Mouse (Mus musculus) intestine, embryonic 14.5 days (tissue): ENCODE measurements around the gene Erich3. TPM values are rescaled to one million over a fixed set of nuclear protein-coding genes. Genes with fewer than 3 reads are reported as not detected.
A peak's percentile ranks its signal among the peaks of the same experiment; 100 is the strongest.

ENCODE experiments used
- ATAC-seq: fragments of 200-750 bp; cut with Nextera tagmentation; replicated peaks from 2 replicates; pipeline ENCODE4 v1.8.0; 2017; ENCODE audit warnings: low read depth, moderate number of reproducible peaks, moderate TSS enrichment, moderate library complexity; ENCODE audit not compliant: low FRiP score, low TSS enrichment
- DNase-seq: peaks from one replicate; pipeline ENCODE4 v3.0.0-alpha.2; 2018; ENCODE audit warnings: low spot score
- H3K27ac ChIP-seq: fragments of 300-500 bp; sonication (generic); 2 replicates; pipeline ENCODE4 v1.5.1; 2014; ENCODE audit warnings: low read depth, mild to moderate bottlenecking, control low read depth
- H3K27me3 ChIP-seq: fragments of 300-500 bp; sonication (generic); replicated peaks from 2 replicates; pipeline ENCODE4 v1.6.1; 2014; ENCODE audit warnings: low read length, control low read depth; ENCODE audit not compliant: control insufficient read depth, insufficient read depth
- H3K36me3 ChIP-seq: fragments of 300-500 bp; sonication (generic); 2 replicates; pipeline ENCODE4 v1.6.1; 2014; ENCODE audit warnings: low read length, control low read depth; ENCODE audit not compliant: control insufficient read depth, insufficient read depth
- H3K4me1 ChIP-seq: fragments of 300-500 bp; sonication (generic); replicated peaks from 2 replicates; pipeline ENCODE4 v1.6.1; 2014; ENCODE audit warnings: low read length, control low read depth, mixed read lengths; ENCODE audit not compliant: control insufficient read depth, insufficient read depth
- H3K4me2 ChIP-seq: fragments of 300-500 bp; sonication (generic); 2 replicates; pipeline ENCODE4 v1.6.1; 2014; ENCODE audit warnings: low read length
- H3K4me3 ChIP-seq: fragments of 300-500 bp; sonication (generic); 2 replicates; pipeline ENCODE4 v1.5.1; 2014; ENCODE audit warnings: low read depth, low read length, control low read depth, mixed read lengths
- H3K9ac ChIP-seq: fragments of 300-500 bp; sonication (generic); 2 replicates; pipeline ENCODE4 v1.6.1; 2014; ENCODE audit warnings: mild to moderate bottlenecking, low read length
- H3K9me3 ChIP-seq: fragments of 300-500 bp; sonication (generic); 2 replicates; pipeline ENCODE4 v1.6.1; 2016; ENCODE audit warnings: low read length, control low read depth; ENCODE audit not compliant: control insufficient read depth
- WGBS: fragments of 180-500 bp; shearing (Covaris S2); extraction: QIAGEN DNeasy Blood & Tissue Kit; methylation state at CpG from one replicate; pipeline ENCODE4 v1.1.7; 2014; 5-methylcytosine and 5-hydroxymethylcytosine counted together
- polyA plus RNA-seq: library from polyadenylated mRNA; unstranded; fragments of >200 nt; fragmentation: Nextera tagmentation; extraction: Ambion mirVana; gene quantifications from 2 replicates; pipeline ENCODE4 v1.2.1, GENCODE M21; 2014

Gene Erich3
- polyA plus RNA-seq, 1 experiment from 2014 or later: 0.09 TPM

DNA sequence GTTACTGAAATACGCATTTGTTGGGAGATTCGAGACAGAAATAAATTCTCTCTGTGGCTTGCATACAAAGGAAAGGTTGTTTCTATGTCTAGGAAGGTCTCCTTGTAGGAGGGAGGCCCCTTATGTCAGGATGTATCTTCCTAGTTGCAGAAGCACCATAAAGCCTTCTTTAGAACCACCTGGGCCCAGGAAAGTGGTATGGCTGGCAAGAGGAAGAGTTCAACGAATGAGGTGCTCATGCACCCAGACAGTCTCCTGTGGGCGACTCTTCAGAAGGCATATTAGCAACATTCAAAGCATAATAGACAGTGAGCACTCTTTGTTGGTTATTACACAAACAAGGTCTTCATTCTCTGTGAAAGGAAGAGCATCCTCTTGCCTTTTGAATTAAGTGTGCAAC lies 977 bp downstream of the Erich3 start:
- ATAC-seq: no peak
- no peak overlapping the region for H3K4me3 ChIP-seq

DNA sequence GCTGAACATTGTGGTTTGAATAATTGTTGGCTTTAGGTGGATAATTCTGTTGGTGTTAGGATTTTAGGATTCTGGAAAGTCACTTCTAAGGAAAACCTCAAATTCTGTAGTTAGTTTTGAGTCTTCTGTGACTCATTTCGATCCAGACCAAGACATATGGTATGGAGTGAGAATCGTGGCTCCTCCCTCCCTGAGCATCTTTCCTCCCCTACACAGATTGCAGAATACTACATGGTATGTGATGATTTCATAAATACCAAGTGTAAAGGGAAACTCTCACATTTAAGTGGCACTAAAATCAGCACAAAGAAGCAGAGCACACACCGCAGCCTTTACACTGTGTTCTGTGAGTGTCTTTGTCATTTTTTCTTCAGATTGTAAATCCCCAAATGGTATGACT lies 4.8 kb downstream of the Erich3 start:
- H3K27ac ChIP-seq: no peak overlapping the region
- 88% methylated on average over 3 of the region's 3 CpGs for WGBS
- 0 out of 2 replicates have a peak, but pooled peaks cover 4% of the 10 kb centered on the region for H3K4me1 ChIP-seq
- H3K4me2 ChIP-seq: no peak overlapping the region
- DNase-seq (peak; percentile 6), ATAC-seq (no peak)
- H3K9ac ChIP-seq: no peak overlapping the region
- no peaks in the 10 kb centered on the region for H3K36me3 ChIP-seq
- no peaks in the 10 kb centered on the region for H3K9me3 ChIP-seq
- H3K27me3 ChIP-seq: peaks cover 26% of the 10 kb centered on the region
- H3K4me3 ChIP-seq: no peak overlapping the region

More for the DNA sequence above, 977 bp downstream of the Erich3 start:
- no peaks in the 10 kb centered on the region for H3K36me3 ChIP-seq
- H3K27ac ChIP-seq: no peak overlapping the region
- peaks cover 36% of the 10 kb centered on the region for H3K27me3 ChIP-seq
- H3K9ac ChIP-seq: no peak overlapping the region
- 32% methylated on average over 4 of the region's 4 CpGs for WGBS
- no peaks in the 10 kb centered on the region for H3K9me3 ChIP-seq
- H3K4me1 ChIP-seq: 0 out of 2 replicates have a peak, but pooled peaks cover 4% of the 10 kb centered on the region
- peak overlapping the region; percentile 57 for H3K4me2 ChIP-seq
- DNase-seq: peak; percentile 48

DNA sequence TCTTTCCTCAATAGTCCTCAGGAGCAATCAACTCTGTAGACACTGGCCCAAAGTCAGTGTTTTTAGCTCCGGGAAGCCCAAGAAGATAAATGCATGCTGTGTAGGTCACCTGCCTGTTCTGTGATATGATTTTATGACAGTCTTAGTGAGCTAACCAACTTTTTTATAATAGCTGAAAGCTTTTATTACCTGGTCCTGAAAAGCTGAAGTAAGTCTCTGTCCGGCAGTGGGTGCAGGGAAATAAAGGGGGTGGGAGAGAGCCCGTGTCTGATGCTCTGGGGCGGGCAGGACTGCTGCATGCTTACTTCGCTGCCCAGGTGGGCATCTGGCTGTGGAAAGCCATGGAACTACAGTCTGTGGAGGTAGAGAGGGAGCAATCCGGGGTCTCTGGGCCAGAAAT lies 6.9 kb downstream of the Erich3 start:
- no peak overlapping the region for H3K4me2 ChIP-seq
- peak; percentile 59; the same call in 1 of the 2 replicates for ATAC-seq

DNA sequence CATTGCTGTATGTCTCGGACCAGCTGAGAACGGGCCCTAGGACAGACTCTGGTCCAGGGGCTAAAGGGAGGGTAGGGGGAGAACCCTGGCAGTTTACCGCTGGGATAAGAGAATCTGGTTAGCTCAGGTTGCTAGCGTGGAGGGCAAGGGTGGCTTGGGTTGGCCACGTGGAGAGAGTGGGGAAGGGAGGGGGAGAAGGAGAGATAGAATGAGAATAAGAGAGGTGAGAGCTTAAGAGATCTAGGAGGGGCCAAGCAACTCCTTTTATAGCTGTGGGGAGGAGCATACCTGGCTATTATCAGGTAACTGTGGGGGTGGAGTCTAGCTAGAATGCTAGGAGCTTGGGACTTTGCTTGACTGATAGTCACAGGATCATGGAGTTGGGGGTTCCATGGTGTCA lies 7.4 kb downstream of the Erich3 start:
- Histone ChIP-seq H3K9ac (no peak overlapping the region), H3K4me2 (no peak overlapping the region), H3K36me3 (no peaks in the 10 kb centered on the region), H3K27me3 (0 out of 2 replicates have a peak, but pooled peaks cover 1% of the 10 kb centered on the region), H3K9me3 (no peaks in the 10 kb centered on the region), H3K4me1 (no peaks in the 10 kb centered on the region), H3K27ac (no peak overlapping the region), H3K4me3 (no peak overlapping the region)
- DNase-seq: no peak
- WGBS: 61% methylated on average over 5 of the region's 5 CpGs
- peak; percentile 64; the same call in 1 of the 2 replicates for ATAC-seq

More for the DNA sequence above, 6.9 kb downstream of the Erich3 start:
- Histone ChIP-seq H3K27me3 (peaks cover 5% of the 10 kb centered on the region; the same call in 1 of the 2 replicates), H3K27ac (no peak overlapping the region), H3K4me1 (no peaks in the 10 kb centered on the region), H3K9ac (no peak overlapping the region), H3K36me3 (no peaks in the 10 kb centered on the region), H3K4me3 (no peak overlapping the region), H3K9me3 (no peaks in the 10 kb centered on the region)
- WGBS: 74% methylated on average over 6 of the region's 6 CpGs
- peak; percentile 49 for DNase-seq

DNA sequence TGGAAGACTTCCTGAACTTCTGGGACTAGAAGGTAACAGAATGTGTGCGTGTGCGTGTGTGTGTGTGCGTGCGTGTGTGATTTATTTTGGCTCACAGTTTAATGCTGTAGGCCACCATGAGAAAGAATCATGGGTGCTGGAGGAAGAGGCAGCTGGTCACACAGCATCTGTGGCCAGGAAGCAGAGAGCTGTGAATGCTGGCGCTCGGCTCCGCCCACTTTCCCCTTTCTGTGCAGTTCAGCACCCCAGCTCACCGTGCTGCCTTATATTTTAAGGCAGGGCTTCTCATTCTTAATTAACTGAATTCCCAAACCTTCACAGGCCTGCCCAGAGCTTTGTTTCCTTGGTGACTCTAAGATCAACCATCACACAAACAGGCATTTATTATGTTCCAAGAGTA lies 9.7 kb downstream of the Erich3 start:
- Histone ChIP-seq H3K4me3 (no peak overlapping the region), H3K4me1 (no peaks in the 10 kb centered on the region), H3K4me2 (no peak overlapping the region), H3K36me3 (no peaks in the 10 kb centered on the region), H3K9me3 (no peaks in the 10 kb centered on the region), H3K27me3 (no peaks in the 10 kb centered on the region), H3K27ac (no peak overlapping the region), H3K9ac (no peak overlapping the region)
- DNase-seq (peak; percentile 51), ATAC-seq (no peak)
- 64% methylated on average over 8 of the region's 8 CpGs for WGBS

DNA sequence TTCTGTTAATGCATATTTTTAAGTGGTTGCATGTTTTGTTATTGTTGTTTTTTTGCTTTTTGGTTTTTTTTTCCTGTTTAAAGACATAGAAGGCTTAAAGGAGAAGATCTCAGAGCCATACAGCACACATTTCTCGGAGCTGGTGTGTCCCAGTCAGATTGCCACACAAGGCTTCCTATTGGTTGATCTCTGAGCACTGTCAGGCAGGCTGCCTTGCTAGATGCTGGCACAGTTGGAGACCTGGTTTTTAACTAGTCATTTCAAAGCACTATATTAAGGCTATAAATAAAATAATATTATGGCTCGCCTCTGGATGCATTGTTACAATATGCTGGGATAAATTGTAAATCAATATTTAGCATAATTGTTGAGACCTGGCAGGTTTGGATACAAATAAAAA lies 18.9 kb downstream of the Erich3 start:
- no peak overlapping the region for H3K4me3 ChIP-seq
- no peaks in the 10 kb centered on the region for H3K4me1 ChIP-seq
- 66% methylated on average over 2 of the region's 2 CpGs for WGBS
- H3K4me2 ChIP-seq: no peak overlapping the region
- no peaks in the 10 kb centered on the region for H3K36me3 ChIP-seq
- DNase-seq (peak; percentile 18), ATAC-seq (no peak)
- no peaks in the 10 kb centered on the region for H3K27me3 ChIP-seq
- H3K27ac ChIP-seq: no peak overlapping the region
- no peak overlapping the region for H3K9ac ChIP-seq
- H3K9me3 ChIP-seq: no peaks in the 10 kb centered on the region

DNA sequence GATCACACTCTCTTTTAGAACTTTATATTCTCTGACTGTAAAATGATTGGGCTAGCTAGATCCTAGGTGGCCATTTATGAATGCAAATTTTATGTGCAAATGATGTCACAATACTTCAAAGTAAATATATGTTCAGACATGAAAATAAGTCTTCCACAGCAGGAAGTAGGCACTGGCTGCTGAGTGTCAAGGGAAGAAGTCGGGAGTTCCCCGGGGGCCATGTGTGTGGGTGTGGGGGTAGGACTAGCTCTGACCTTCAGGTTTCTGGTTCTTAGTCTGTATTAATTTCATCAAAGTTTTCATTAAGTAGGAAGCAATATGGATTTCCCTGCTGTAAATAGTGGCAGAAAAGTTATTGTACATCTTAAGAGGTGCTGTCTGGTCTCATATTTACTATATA lies 20.0 kb downstream of the Erich3 start:
- no peak overlapping the region for H3K9ac ChIP-seq
- H3K4me1 ChIP-seq: no peaks in the 10 kb centered on the region
- no peaks in the 10 kb centered on the region for H3K9me3 ChIP-seq
- H3K36me3 ChIP-seq: no peaks in the 10 kb centered on the region
- H3K4me3 ChIP-seq: no peak overlapping the region
- WGBS: 78% methylated on average over 2 of the region's 2 CpGs
- H3K4me2 ChIP-seq: no peak overlapping the region
- DNase-seq (peak; percentile 2), ATAC-seq (no peak)
- no peaks in the 10 kb centered on the region for H3K27me3 ChIP-seq
- H3K27ac ChIP-seq: no peak overlapping the region

DNA sequence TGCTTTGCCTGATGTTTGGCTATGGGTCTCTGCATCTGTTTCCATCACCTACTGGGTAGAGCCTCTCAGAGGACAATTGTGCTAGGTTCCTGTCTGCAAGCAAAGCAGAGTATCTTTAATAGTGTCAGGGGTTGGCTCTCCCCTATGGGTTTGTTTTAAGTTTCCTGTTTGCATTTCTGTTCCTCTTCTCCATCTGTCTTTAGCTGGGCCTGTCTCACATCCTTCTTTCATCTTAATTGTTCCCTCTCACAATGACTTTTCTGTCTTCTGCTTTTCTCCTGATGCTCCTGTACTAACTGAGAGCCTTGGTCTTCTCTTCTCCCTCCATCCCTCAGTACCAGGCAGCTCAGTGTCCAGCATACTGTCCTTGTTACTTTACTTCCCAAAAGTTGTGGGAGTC lies 26.6 kb downstream of the Erich3 start:
- Histone ChIP-seq H3K27me3 (no peaks in the 10 kb centered on the region), H3K4me2 (no peak overlapping the region), H3K27ac (no peak overlapping the region), H3K9ac (no peak overlapping the region), H3K4me3 (no peak overlapping the region), H3K4me1 (peaks cover 6% of the 10 kb centered on the region; the same call in 1 of the 2 replicates), H3K9me3 (no peaks in the 10 kb centered on the region), H3K36me3 (no peaks in the 10 kb centered on the region)
- ATAC-seq (no peak), DNase-seq (no peak)

DNA sequence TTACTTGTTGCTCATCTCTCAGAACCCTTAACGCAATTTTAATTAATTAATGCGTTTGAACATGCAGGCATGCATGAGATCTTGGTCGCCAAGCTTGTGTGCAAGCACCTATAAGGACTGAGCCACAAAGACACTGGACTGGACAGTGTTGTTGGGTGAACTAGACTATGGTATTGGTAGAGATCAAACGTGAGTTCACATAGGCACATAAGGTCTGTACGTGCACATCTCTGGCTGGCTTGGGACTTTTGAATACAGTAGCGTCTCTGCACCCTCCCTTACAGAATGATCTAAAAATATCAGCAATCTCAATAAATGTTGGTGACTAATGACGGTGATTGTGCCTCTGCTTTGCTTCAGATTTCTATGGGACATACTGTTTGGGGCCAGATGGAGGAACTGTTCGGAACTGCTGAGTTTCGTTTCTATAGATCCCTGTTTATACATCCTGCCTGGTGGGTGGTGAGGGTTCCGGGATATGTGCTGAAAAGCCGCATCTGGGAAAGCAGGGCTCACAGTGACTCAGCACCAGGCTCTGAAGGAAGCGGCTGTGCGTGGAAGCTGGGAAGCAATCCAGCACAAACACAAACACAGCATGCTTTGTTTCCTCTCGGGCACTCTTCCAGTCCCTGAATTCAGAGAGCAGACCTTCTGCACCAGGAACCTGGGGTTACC lies 28.4 kb downstream of the Erich3 start:
- 38% methylated on average over 14 of the region's 14 CpGs for WGBS
- Histone ChIP-seq H3K4me2 (peak overlapping the region; percentile 36), H3K27me3 (no peaks in the 10 kb centered on the region), H3K36me3 (no peaks in the 10 kb centered on the region), H3K27ac (peak overlapping the region; percentile 64; the same call in 1 of the 2 replicates), H3K9ac (no peak overlapping the region), H3K9me3 (no peaks in the 10 kb centered on the region), H3K4me1 (peaks cover 6% of the 10 kb centered on the region; the same call in 1 of the 2 replicates), H3K4me3 (no peak overlapping the region)
- ATAC-seq (peak; percentile 71), DNase-seq (peak; percentile 67)
